Mouse (Mus musculus): ENCODE data around the gene Acsbg1. TPM values are rescaled to one million over a fixed set of nuclear protein-coding genes. Genes with fewer than 3 reads are reported as not detected.

The Acsbg1 gene
- total RNA-seq (2014; rRNA removed): 101 and 106 TPM in 2 replicates
- 57.1 and 67.4 TPM in 2 replicates for polyA plus RNA-seq (2015; fragmentation: Nextera tagmentation; extraction: Ambion mirVana)

- ATAC-seq: peak; percentile 87
- WGBS: 6% methylated on average over 10 of the region's 10 CpGs
- Histone ChIP-seq H3K9me3 (ENCODE audit: low read length) (no peaks in the 10 kb centered on the region), H3K9ac (replicated peaks; ENCODE audit: low read length) (no peak within 1 kb of the TSS), H3K36me3 (ENCODE audit: insufficient read depth, low read length) (no peaks in the 10 kb centered on the region), H3K27ac (peak within 1 kb of the TSS; percentile 57), H3K4me1 (ENCODE audit: insufficient read depth, low read length) (peaks cover 5% of the 10 kb centered on the region; the same call in 1 of the 2 replicates), H3K27me3 (ENCODE audit: insufficient read depth, low read length) (no peaks in the 10 kb centered on the region), H3K4me3 (ENCODE audit: low read length) (peak within 1 kb of the TSS; percentile 1; the same call in 1 of the 2 replicates), H3K4me2 (ENCODE audit: low read depth, low read length) (peak within 1 kb of the TSS; percentile 30)
- TF ChIP-seq CTCF (IDR thresholded peaks at IDR 0.05; ENCODE audit: low read depth): no peak
- peak; percentile 55 for DNase-seq (ENCODE audit: low spot score)
These were observed at the start of gene Acsbg1 for GRCm38 (mm10) chr9:54661605-54662377. TSS of gene Acsbg1 (minus strand) at chr9:54661870.

GRCm38 (mm10) chr9:54708085-54708484 is 46.4 kb upstream of the Acsbg1 start:
- Histone ChIP-seq H3K27ac (no peak overlapping the region), H3K4me3 (ENCODE audit: low read length) (no peak overlapping the region), H3K9me3 (ENCODE audit: low read length) (no peaks in the 10 kb centered on the region), H3K4me1 (ENCODE audit: insufficient read depth, low read length) (no peaks in the 10 kb centered on the region), H3K36me3 (ENCODE audit: insufficient read depth, low read length) (peaks cover 12% of the 10 kb centered on the region; the same call in 1 of the 2 replicates), H3K27me3 (ENCODE audit: insufficient read depth, low read length) (no peaks in the 10 kb centered on the region), H3K4me2 (ENCODE audit: low read depth, low read length) (no peak overlapping the region), H3K9ac (replicated peaks; ENCODE audit: low read length) (no peak overlapping the region)
- no peak for TF ChIP-seq CTCF (IDR thresholded peaks at IDR 0.05; ENCODE audit: low read depth)
- ATAC-seq: no peak
- no peak for DNase-seq (ENCODE audit: low spot score)
- 87% methylated on average over 5 of the region's 5 CpGs for WGBS

- Histone ChIP-seq H3K4me1 (ENCODE audit: insufficient read depth, low read length) (no peaks in the 10 kb centered on the region), H3K4me3 (ENCODE audit: low read length) (no peak overlapping the region), H3K27me3 (ENCODE audit: insufficient read depth, low read length) (no peaks in the 10 kb centered on the region), H3K36me3 (ENCODE audit: insufficient read depth, low read length) (peaks cover 12% of the 10 kb centered on the region; the same call in 1 of the 2 replicates), H3K9ac (replicated peaks; ENCODE audit: low read length) (no peak overlapping the region), H3K27ac (no peak overlapping the region), H3K9me3 (ENCODE audit: low read length) (no peaks in the 10 kb centered on the region), H3K4me2 (ENCODE audit: low read depth, low read length) (no peak overlapping the region)
- DNase-seq (ENCODE audit: low spot score) (peak; percentile 57), ATAC-seq (no peak)
- TF ChIP-seq CTCF (IDR thresholded peaks at IDR 0.05; ENCODE audit: low read depth): no peak
- 34% methylated on average over 8 of the region's 8 CpGs for WGBS
These were observed 45.8 kb upstream of the Acsbg1 start for GRCm38 (mm10) chr9:54707288-54707999.

GRCm38 (mm10) chr9:54705561-54705960 is 43.9 kb upstream of the Acsbg1 start:
- ATAC-seq (no peak), DNase-seq (ENCODE audit: low spot score) (no peak)
- WGBS: 44% methylated on average over 1 of the region's 1 CpGs

GRCm38 (mm10) chr9:54704361-54704760 is 42.7 kb upstream of the Acsbg1 start:
- ATAC-seq (no peak), DNase-seq (ENCODE audit: low spot score) (no peak)
- no peaks in the 10 kb centered on the region for H3K27me3 ChIP-seq (ENCODE audit: insufficient read depth, low read length)
- no peak overlapping the region for H3K27ac ChIP-seq
- H3K9ac ChIP-seq (replicated peaks; ENCODE audit: low read length): no peak overlapping the region
- WGBS: 61% methylated on average over 5 of the region's 5 CpGs
- H3K4me2 ChIP-seq (ENCODE audit: low read depth, low read length): no peak overlapping the region
- H3K9me3 ChIP-seq (ENCODE audit: low read length): no peaks in the 10 kb centered on the region
- peaks cover 8% of the 10 kb centered on the region; the same call in 1 of the 2 replicates for H3K4me1 ChIP-seq (ENCODE audit: insufficient read depth, low read length)
- no peaks in the 10 kb centered on the region for H3K36me3 ChIP-seq (ENCODE audit: insufficient read depth, low read length)
- no peak overlapping the region for H3K4me3 ChIP-seq (ENCODE audit: low read length)
- TF ChIP-seq CTCF (IDR thresholded peaks at IDR 0.05; ENCODE audit: low read depth): no peak

More at GRCm38 (mm10) chr9:54705561-54705960, 43.9 kb upstream of the Acsbg1 start:
- no peak overlapping the region for H3K4me2 ChIP-seq (ENCODE audit: low read depth, low read length)
- no peaks in the 10 kb centered on the region for H3K27me3 ChIP-seq (ENCODE audit: insufficient read depth, low read length)
- peaks cover 3% of the 10 kb centered on the region; the same call in 1 of the 2 replicates for H3K36me3 ChIP-seq (ENCODE audit: insufficient read depth, low read length)
- no peak overlapping the region for H3K4me3 ChIP-seq (ENCODE audit: low read length)
- H3K27ac ChIP-seq: no peak overlapping the region
- no peak for TF ChIP-seq CTCF (IDR thresholded peaks at IDR 0.05; ENCODE audit: low read depth)
- H3K9ac ChIP-seq (replicated peaks; ENCODE audit: low read length): no peak overlapping the region
- H3K9me3 ChIP-seq (ENCODE audit: low read length): no peaks in the 10 kb centered on the region
- peaks cover 4% of the 10 kb centered on the region; the same call in 1 of the 2 replicates for H3K4me1 ChIP-seq (ENCODE audit: insufficient read depth, low read length)

- 55% methylated on average over 2 of the region's 2 CpGs for WGBS
- H3K4me1 ChIP-seq (ENCODE audit: insufficient read depth, low read length): peaks cover 12% of the 10 kb centered on the region; the same call in 1 of the 2 replicates
- H3K9me3 ChIP-seq (ENCODE audit: low read length): no peaks in the 10 kb centered on the region
- H3K27me3 ChIP-seq (ENCODE audit: insufficient read depth, low read length): no peaks in the 10 kb centered on the region
- H3K4me3 ChIP-seq (ENCODE audit: low read length): no peak overlapping the region
- H3K4me2 ChIP-seq (ENCODE audit: low read depth, low read length): no peak overlapping the region
- no peak for DNase-seq (ENCODE audit: low spot score)
- ATAC-seq: no peak
- no peak overlapping the region for H3K27ac ChIP-seq
- TF ChIP-seq CTCF (IDR thresholded peaks at IDR 0.05; ENCODE audit: low read depth): no peak
- H3K9ac ChIP-seq (replicated peaks; ENCODE audit: low read length): no peak overlapping the region
- H3K36me3 ChIP-seq (ENCODE audit: insufficient read depth, low read length): no peaks in the 10 kb centered on the region
These were observed 40.9 kb upstream of the Acsbg1 start for GRCm38 (mm10) chr9:54702581-54702980.

Measured in hindbrain, postnatal 0 days (tissue).